In the genomic region with DNA sequence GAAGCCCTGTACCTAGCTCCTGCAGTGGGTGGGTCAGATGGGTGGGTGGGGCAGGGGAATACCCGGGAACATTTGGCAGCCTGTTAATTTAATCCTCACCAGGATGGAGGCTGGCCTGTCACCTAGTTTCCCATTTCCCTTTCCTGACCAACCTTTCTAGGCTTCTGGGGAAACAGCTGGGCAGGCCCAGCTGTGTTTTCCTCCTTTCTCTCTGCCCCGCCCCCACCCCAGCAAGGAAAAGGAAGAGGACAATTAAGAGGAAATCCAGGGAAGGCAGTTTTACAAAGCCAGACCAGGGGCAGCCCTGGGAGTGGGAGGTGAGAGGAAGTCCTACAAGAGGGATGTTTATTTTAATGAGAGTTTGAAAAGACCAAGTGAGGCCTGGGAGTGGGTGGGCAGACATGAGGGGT, we compare ENCODE assay signal across 16 mouse cellular contexts. TPM values are rescaled to one million over a fixed set of nuclear protein-coding genes. Genes with fewer than 3 reads are reported as not detected.
DNase-seq lines count a peak whose midpoint lies in the region; ATAC-seq and TF ChIP-seq lines count a peak whose summit lies in the region.
"Had no signal": no experiment of that assay in that cellular context is flagged by ENCODE, and none has a peak within 500 bp of the region (broad histone marks: within the 10 kb centered on the region; RNA-seq: fewer than 3 reads in every experiment).

No protein-coding gene starts in this region.

- WGBS in lung, embryonic 16.5 days: 41% methylated on average over 2 of the region's 2 CpGs
- 20% methylated on average over 2 of the region's 2 CpGs for WGBS in lung, adult 2 months
- 13% methylated on average over 2 of the region's 2 CpGs for WGBS in limb, embryonic 10.5 days

- no peak overlapping the region for H3K9ac ChIP-seq in lung, embryonic 16.5 days (ENCODE audit: low read length)
- H3K9ac ChIP-seq: limb, embryonic 13.5 days; liver, postnatal 0 days; midbrain, embryonic 15.5 days; neural tube, embryonic 12.5 days had no signal

- no peaks in the 10 kb centered on the region for H3K27me3 ChIP-seq in lung, embryonic 16.5 days (ENCODE audit: control insufficient read depth, insufficient read depth, low read depth, low read length)
- H3K27me3 ChIP-seq in limb, embryonic 10.5 days (ENCODE audit: low read depth, poor library complexity, severe bottlenecking): no peaks in the 10 kb centered on the region
- H3K27me3 ChIP-seq: midbrain, embryonic 15.5 days; neural tube, embryonic 12.5 days had no signal

- peak; percentile 77 for ATAC-seq in lung, embryonic 16.5 days (ENCODE audit: low read depth)
- ATAC-seq: hindbrain, postnatal 0 days; liver, postnatal 0 days; midbrain, embryonic 15.5 days had no signal

- H3K9me3 ChIP-seq in lung, embryonic 16.5 days (ENCODE audit: control insufficient read depth, low read length): no peaks in the 10 kb centered on the region
- no peaks in the 10 kb centered on the region for H3K9me3 ChIP-seq in limb, embryonic 10.5 days (replicated peaks)
- H3K9me3 ChIP-seq: limb, embryonic 13.5 days; midbrain, embryonic 15.5 days; neural tube, embryonic 12.5 days had no signal

- peak overlapping the region; percentile 29; the same call in 1 of the 2 replicates for H3K27ac ChIP-seq in lung, embryonic 16.5 days (ENCODE audit: low read length)
- 0 out of 2 replicates have a peak overlapping the region, but pooled peaks have one; percentile 5 for H3K27ac ChIP-seq in limb, embryonic 10.5 days
- H3K27ac ChIP-seq: hindbrain, postnatal 0 days; limb, embryonic 13.5 days; midbrain, embryonic 15.5 days; neural tube, embryonic 12.5 days had no signal

- TF ChIP-seq POLR2A in lung, adult 2 months (IDR thresholded peaks at IDR 0.05; ENCODE audit: borderline replicate concordance, extremely low read depth, low read depth, low read length): no peak

- intact Hi-C loops in heart, postnatal 25 days (cut with DNase I): loop anchor here (5.0 kb wide), 2 partner anchors 48 to 113 kb away; a partner anchor contains a TSS

- H3K4me2 ChIP-seq in lung, embryonic 16.5 days (ENCODE audit: low read depth, low read length): no peak overlapping the region
- H3K4me2 ChIP-seq: limb, embryonic 13.5 days; midbrain, embryonic 15.5 days; neural tube, embryonic 12.5 days had no signal

- H3K36me3 ChIP-seq in lung, embryonic 16.5 days (ENCODE audit: control insufficient read depth, insufficient read depth, low read length): no peaks in the 10 kb centered on the region
- no peaks in the 10 kb centered on the region for H3K36me3 ChIP-seq in limb, embryonic 10.5 days
- H3K36me3 ChIP-seq: limb, embryonic 13.5 days; midbrain, embryonic 15.5 days; neural tube, embryonic 12.5 days had no signal

- peak; percentile 48 for DNase-seq in heart, adult 8-10 months (ENCODE audit: low spot score)
- DNase-seq in heart, postnatal 25 days (ENCODE audit: low spot score): no peak
- DNase-seq in lung, adult 2 months: no peak
- no peak for DNase-seq in limb, embryonic 10.5 days (ENCODE audit: low spot score)
- DNase-seq in layer of hippocampus, postnatal 25 days (ENCODE audit: extremely low spot score in 1 of 2, low spot score in 1 of 2): no peak
- no peak for DNase-seq in testis, postnatal 10 days (ENCODE audit: low spot score)
- DNase-seq in left cerebral cortex, adult 11 months (ENCODE audit: low spot score): no peak
- DNase-seq: B cell, adult 2 months; cerebellum, adult 18-20 months; liver, postnatal 0 days; thymus, adult 2 months had no signal

- H3K4me3 ChIP-seq in lung, embryonic 16.5 days (ENCODE audit: low read length): no peak overlapping the region
- no peak overlapping the region for H3K4me3 ChIP-seq in lung, adult 2 months (replicated peaks; ENCODE audit: extremely low read depth, low read depth, low read length)
- no peak overlapping the region for H3K4me3 ChIP-seq in limb, embryonic 10.5 days
- H3K4me3 ChIP-seq: limb, embryonic 13.5 days; midbrain, embryonic 15.5 days; neural tube, embryonic 12.5 days had no signal

- TF ChIP-seq CTCF in lung, adult 2 months (IDR thresholded peaks at IDR 0.05; ENCODE audit: insufficient read depth, low read length): no peak

- 0 out of 2 replicates have a peak, but pooled peaks cover 5% of the 10 kb centered on the region for H3K4me1 ChIP-seq in lung, embryonic 16.5 days (replicated peaks; ENCODE audit: control insufficient read depth, insufficient read depth, low read length)
- H3K4me1 ChIP-seq in lung, adult 2 months (ENCODE audit: control insufficient read depth, insufficient read depth, low read length): no peaks in the 10 kb centered on the region
- peaks cover 33% of the 10 kb centered on the region for H3K4me1 ChIP-seq in limb, embryonic 10.5 days

RNA-seq across cellular contexts. Expression of a gene that starts 46.4 kb away (rescaled TPM):
- 1 to 10 TPM; 7.3 to 9.9 (median 9.0) TPM for total RNA-seq in heart, adult 8-10 months (2022)
- total RNA-seq in heart, postnatal 25 days (2021): 10 to 100 TPM; 15.6 to 18.9 TPM
- 24.8 and 29.7 TPM in 2 replicates for polyA plus RNA-seq in lung, embryonic 16.5 days (2015; fragmentation: Nextera tagmentation; extraction: Ambion mirVana)
- 158 and 172 TPM in 2 replicates for polyA plus RNA-seq in lung, adult 2 months (2012; rRNA removed)
- polyA plus RNA-seq in limb, embryonic 10.5 days (2016; fragmentation: Nextera tagmentation; extraction: Ambion mirVana): 9.9 and 13.4 TPM in 2 replicates
- 10 to 100 TPM; 37.1 to 40.1 TPM for total RNA-seq in layer of hippocampus, postnatal 25 days (2021)
